Mouse (Mus musculus): ENCODE data around the gene Efemp2. TPM values are rescaled to one million over a fixed set of nuclear protein-coding genes. Genes with fewer than 3 reads are reported as not detected.

Gene Efemp2
- total RNA-seq, 2 experiments from 2014 or later: 18.3 to 18.6 TPM

DNA sequence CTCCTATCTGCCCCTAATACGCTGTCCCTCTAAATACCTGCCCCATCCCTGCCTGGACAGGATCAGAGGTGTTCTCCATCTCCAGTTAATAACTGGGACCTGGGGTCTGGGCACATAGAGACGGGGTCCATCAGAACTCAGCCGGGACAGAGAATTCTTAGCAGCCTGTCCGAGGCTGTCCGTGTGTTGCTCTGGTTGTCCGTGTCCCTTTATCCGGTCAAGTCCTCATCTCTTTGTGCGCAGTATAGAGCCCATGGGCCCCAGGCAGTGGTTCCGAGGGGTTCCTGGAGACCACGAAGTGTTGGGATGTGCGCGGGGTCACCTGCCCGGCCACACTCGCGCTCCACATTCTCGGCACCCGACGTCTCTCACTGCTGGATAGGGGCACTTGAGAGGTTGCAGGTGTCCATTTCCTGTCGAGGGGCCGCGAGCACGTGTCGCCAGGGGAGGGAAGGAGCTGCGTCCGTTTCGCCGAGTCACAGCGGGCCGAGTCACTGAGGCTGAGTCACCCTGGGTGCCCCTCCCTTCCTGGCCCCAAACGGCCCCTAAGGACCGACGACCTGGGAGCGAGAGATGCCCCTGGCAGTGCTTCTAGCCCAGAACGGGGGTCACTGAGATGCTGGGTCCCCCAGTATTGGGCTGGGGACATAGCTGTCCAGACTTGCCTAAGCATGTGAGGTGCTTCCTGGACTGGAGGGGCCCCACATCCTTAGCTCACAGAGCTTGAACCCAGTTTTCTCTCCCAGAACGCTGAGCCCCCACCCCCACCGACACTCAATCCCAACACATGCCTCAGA is 25.2 kb upstream of the Efemp2 start:
- DNase-seq (ENCODE audit: extremely low spot score in 1 of 2, low spot score in 2 of 2): peak in 1 of 2 experiments; percentile 48
- intact Hi-C loops (cut with DNase I): no loop called here

DNA sequence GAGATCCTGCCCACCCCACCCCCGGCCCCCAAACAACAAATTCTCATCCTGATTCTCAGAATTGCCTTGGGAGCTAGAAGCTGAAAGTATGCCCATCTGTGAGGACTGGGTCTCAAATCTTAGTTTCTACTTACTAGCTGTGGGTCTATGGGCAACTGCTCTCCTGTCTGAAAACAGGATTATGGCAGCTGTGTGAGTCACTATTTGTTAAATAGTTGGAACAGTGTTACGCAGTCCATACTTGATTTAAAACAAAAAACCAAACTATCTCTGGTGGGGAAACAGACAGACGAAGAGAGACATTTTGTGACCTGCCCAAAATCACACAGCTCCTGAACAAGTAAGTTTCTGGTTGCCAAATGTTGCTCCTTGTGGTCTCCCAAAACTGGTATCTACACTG is 24.1 kb upstream of the Efemp2 start:
- DNase-seq (ENCODE audit: extremely low spot score in 1 of 2, low spot score in 2 of 2): no peak
- intact Hi-C loops (cut with DNase I): no loop called here

DNA sequence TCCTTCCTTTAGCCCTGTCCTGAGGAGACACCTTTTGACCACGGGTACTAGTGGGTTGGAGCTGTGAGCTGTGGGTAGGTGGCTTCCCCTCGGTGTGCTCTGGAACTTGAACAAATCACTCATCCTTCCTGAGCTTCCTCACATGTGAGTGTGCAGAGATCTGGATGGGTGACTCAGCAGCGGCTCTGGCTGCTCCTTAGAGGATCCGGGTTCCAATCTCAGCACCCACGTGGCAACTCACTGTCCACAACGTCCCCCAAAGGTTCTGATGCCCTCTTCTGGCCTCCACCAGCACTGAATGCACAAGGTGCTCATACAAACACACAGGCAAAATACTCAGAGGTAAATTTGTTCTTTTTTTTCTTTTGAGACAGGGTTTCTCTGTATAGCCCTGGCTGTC is 22.0 kb upstream of the Efemp2 start:
- intact Hi-C loops (cut with DNase I): no loop called here

DNA sequence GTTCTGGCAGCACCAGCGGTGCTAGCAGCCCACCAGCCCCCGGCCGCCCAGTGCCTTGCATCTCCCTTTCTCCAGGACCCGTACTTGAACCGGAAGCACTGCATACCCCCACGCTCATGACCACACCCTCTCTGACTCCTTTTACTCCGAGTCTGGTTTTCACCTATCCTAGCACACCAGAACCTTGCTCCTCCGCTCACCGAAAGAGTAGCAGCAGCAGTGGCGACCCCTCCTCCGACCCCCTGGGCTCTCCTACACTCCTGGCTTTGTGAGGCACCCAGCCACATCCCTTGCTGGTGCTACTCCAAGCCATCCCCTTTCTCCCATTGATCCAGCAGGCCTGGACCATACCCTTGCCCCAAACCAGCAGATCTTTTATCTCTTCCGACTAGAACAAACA is 18.7 kb upstream of the Efemp2 start:
- peak in 1 of 2 experiments; percentile 41 for DNase-seq (ENCODE audit: extremely low spot score in 1 of 2, low spot score in 2 of 2)
- intact Hi-C loops (cut with DNase I): no loop called here

More for the DNA sequence above, 22.0 kb upstream of the Efemp2 start:
- DNase-seq (ENCODE audit: extremely low spot score in 1 of 2, low spot score in 2 of 2): no peak

DNA sequence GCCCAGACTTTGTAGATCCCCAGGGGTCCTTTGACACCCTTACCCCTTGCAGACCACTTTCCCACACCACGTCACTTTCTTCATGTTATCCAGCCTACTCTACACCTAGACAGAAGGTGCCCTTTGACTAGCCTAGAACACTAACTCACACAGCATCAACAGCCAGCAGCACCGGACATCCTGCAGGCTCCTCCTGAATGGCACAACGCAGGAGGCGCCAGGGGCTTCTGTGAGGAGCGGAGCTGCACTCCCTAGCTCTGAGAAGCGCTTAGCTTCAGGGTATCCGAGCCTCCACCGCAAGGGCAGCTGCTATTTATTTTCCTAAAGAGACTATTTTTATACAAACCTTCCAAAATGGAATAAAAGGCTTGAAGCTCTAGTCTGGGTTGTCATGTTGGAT is 18.2 kb upstream of the Efemp2 start:
- intact Hi-C loops (cut with DNase I): no loop called here
- peak in 1 of 2 experiments; percentile 55 for DNase-seq (ENCODE audit: extremely low spot score in 1 of 2, low spot score in 2 of 2)

DNA sequence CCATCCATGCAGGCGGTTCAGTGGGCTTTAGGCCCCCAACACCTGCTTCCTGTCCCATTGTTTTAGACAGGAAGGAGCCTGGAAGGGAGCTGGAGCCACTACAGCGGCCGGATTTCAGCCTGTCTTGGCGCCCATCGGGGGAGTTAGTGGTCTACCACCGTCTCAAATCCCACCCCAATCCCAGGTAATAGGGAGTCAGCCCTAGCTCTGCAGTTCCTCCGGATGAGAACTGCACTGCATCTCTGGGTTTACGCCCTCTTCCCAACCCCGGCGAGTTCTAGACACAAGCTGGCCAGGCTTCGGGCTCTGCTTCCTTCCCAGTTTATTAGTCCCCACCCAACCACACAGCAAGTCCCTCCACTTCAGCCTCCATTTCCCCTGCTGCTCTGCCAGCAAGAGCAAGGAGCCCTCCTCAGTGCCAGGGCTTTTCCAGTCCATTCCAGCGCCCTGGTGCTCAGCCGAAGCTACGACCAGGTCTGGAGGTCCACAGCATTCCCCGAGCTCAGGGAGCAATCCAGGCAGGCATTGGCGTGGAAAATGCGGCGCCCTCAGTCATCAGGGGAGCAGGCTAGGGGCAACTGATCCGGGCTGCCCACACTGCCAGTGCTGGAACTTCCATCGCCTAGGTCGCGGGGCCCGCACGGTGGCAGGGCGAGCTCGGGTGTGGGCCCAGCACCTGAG is 17.4 kb upstream of the Efemp2 start:
- DNase-seq (ENCODE audit: extremely low spot score in 1 of 2, low spot score in 2 of 2): peak in 1 of 2 experiments; percentile 74
- intact Hi-C loops (cut with DNase I): no loop called here

DNA sequence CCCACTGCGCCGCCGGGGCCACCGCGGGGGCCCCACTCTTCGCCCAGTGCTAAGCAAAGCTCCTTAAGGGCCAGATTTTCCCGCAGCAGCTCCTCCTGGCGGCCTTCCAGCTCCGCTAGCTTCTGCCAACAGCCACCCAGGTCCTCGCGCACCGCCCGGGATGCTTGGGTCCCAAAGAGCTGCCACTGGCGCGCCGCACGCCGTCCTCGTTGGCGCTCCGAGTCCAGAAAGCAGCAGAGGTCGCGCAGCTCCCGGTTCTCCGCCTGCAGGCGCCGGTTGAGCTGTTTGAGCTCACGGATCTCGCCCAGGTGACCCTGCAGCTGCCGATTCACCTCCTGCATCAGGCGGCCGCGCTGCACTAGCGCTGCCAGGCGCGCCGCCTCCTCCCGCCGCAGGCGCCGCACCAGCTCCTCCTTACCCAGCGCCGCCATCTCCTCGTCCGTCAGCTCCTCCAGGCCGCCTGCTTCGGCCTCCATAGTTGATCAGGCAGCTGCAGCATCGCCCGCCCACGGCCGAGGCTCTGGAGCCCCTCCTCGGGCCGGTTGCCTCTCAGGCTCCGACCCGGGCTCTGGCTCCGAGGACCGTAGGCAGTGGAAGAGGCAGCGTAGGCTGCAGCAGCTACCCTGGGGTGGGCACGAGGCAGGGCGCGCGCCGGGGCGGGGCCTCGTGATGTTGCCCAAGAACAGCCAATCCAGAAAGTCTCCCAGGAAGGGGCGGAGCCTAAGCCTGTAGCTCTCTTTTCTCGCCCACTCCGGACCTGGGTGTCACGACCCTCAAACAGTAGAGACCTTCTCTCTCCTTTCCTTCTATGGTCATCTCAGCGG is 16.6 kb upstream of the Efemp2 start:
- intact Hi-C loops (cut with DNase I): no loop called here
- peak; percentile 93 to 99 for DNase-seq (ENCODE audit: extremely low spot score in 1 of 2, low spot score in 2 of 2)

DNA sequence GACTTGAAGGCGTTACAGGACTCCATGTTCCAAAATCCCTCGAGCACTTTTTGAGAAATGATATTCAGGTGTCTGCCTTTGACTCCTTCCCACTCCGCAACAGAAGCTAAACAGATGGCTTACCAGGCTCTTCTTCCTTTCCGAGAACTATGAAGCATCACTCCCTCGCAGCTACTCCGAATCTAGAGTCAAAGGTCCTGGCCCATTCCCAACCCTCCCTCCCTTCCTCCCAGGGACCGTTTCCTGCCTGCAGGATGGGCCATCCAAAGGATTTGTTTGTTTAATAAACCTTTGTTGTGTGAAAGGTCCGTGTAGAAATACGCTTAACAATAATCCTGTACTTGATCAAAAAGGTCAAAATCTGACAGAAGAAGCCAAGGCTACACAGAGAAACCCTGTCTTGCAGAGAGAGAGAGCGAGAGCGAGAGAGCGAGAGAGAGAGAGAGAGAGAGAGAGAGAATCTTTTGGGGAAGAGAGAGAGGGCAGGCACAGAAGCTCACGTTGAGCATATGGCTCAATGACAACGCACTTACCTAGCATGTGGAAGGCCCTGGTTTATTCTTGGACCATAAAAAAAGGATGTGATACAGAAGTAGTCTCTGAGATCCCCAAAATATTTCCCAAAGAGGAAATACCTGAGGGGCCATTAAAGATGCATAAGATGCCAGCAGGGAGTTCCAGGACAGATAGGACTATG is 15.9 kb upstream of the Efemp2 start, which contains the start of gene Ccdc85b:
Gene Ccdc85b, minus strand, starts transcription at position 149 of the 697 bp plus-strand sequence.
- intact Hi-C loops (cut with DNase I): no loop called here
- peak in 1 of 2 experiments; percentile 58 for DNase-seq (ENCODE audit: extremely low spot score in 1 of 2, low spot score in 2 of 2)

DNA sequence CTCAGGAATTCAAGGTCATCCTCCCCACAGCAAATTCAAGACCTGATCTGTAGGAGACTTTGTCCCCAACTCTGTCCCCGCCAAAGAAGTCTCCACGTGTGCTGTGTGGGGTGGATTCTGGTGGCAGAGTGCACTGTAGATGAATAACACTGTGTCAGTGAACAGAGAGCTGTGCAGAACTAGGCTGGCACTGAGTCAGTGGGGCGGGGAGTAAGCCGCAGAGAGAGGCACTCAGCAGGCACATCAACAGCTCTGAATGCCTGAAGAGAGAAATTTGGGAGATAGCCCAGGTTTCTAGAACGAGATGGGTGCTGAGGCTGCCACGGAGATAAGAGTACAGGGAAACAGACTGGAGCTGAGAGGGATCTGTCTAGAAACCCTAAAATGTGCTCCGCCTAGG is 14.7 kb upstream of the Efemp2 start:
- intact Hi-C loops (cut with DNase I): no loop called here
- peak in 1 of 2 experiments; percentile 56 for DNase-seq (ENCODE audit: extremely low spot score in 1 of 2, low spot score in 2 of 2)

DNA sequence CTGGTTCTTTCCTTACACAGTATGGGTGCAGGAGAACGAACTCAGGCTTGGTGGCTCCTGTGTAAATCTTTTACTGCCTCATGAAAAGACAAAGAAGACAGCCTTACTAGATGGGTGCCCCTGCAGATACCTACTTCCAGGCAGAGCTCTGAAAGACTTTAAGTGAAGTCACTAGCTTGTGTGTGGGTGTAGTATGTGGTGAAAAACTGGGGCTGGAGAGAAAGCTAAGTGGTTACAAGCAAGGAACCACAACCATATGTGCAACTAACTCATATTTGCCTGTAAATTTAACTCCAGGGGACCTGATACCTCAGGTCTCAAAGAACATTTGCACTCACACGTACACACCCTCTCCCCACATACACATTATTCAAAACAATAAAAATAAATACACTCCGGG is 13.9 kb upstream of the Efemp2 start:
- no peak for DNase-seq (ENCODE audit: extremely low spot score in 1 of 2, low spot score in 2 of 2)
- intact Hi-C loops (cut with DNase I): no loop called here

DNA sequence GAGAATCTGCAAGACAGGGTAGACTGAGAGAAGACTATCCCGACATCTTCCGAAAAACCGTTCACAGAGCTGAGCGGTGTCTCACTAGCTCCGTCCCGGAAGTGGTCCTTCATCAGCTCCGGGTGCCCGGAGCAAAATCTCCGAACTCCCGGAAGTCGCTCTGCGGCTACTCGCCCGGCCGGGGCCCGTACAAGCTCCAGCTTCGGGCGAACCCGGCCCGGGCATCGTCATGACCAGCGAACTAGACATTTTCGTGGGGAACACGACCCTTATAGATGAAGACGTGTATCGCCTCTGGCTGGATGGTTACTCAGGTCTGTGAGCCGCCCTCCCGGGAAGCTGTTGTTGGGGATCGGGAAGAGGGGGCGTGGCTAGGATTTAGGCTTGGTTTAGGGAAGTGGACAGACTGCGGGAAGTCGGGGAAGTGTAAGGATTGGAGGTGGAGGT is 13.3 kb upstream of the Efemp2 start, which contains the start of gene Fibp:
Gene Fibp, plus strand, starts transcription at position 151 of the 447 bp plus-strand sequence.
- DNase-seq (ENCODE audit: extremely low spot score in 1 of 2, low spot score in 2 of 2): peak; percentile 88 to 92

DNA sequence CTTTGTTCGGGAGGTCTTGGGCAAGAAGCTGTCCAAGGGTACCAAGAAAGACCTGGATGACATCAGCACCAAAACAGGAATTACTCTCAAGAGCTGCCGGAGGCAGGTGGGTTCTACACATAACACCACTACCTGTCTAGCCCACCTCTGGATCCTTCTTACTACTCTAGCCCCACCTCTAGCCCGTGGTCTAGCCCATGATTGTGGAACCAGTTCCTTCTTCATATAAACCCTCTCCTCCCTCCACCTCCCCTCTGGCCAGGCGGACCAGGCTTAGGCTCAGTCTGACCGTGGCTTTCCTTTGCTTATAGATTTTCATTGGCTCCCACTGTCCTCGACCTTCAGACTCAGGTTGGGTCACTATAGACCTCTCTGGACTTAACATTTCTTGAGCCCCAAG is 12.3 kb upstream of the Efemp2 start:
- no peak for DNase-seq (ENCODE audit: extremely low spot score in 1 of 2, low spot score in 2 of 2)
- intact Hi-C loops (cut with DNase I): no loop called here

More for the DNA sequence above, 13.3 kb upstream of the Efemp2 start, which contains the start of gene Fibp:
- intact Hi-C loops (cut with DNase I): no loop called here

DNA sequence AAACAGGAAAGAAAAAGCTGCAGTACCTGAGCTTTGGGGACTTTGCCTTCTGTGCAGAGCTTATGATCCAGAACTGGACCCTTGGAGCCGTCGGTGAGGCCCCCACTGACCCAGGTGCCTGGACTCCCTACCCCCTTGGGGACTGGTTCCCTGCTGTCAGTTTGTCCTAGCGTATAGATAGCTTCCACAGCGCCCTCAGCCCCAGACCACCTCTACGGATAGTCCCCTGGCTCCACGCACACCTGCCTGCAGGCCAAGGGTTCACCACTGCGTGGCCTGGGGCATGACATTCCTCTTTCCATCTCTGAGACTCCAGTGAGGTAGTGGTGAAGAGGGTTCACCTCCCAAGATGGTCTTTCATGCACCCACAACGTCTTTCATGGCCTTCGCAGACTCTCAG is 10.5 kb upstream of the Efemp2 start:
- intact Hi-C loops (cut with DNase I): no loop called here
- peak in 1 of 2 experiments; percentile 21 for DNase-seq (ENCODE audit: extremely low spot score in 1 of 2, low spot score in 2 of 2)

DNA sequence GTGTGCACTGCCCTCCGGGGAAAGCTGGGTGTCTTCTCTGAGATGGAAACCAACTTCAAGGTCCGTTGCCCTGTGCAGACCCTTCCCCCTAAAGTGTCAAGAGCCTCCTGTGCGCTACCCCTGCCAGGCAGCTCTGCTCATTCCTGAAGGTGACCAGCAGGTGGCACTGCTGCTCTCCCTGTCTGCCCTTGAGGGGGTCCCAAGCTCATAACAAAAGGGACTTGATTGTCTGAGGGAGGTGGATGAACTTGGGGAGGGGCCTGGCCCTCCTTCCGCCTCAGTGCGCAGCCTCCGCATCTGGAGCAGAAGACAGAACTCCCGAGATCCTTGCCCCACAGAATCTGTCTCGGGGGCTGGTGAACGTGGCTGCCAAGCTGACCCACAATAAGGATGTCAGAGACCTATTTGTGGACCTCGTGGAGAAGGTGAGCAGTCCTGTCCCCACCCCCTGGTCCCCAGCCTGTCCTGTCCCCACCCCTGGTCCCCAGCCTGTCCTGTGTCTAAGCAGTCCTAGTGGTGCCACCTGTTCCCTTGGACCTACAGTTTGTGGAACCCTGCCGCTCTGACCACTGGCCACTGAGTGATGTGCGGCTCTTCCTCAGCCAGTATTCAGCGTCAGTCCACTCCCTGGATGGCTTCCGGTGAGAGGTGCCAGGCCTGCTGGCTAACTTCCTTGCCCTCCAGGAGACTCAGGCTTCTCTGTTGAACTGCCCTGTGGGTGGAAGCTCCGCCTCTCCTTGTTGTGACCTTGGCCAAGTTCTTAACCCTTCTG is 9.8 kb upstream of the Efemp2 start:
- peak in 1 of 2 experiments; percentile 79 for DNase-seq (ENCODE audit: extremely low spot score in 1 of 2, low spot score in 2 of 2)
- intact Hi-C loops (cut with DNase I): no loop called here

DNA sequence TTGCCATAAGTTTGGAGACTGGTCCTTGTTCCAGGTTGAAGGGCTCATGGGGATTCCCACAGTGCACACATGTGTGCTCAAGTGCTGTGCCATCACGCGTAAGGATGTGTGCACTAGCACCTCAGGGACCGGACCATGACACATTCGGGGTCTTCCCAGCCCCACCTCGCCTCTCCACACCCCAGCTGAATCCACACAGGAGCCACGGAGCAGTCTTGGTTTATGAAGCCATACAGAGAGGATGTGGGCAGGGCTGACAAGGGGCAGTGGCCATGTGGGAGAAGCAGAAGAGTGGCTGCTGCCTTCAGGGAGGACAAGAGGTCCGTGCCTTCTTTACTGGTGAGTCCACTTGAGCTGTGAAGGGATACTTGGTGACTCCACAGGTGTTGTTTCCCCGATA is 8.7 kb upstream of the Efemp2 start:
- intact Hi-C loops (cut with DNase I): no loop called here
- DNase-seq (ENCODE audit: extremely low spot score in 1 of 2, low spot score in 2 of 2): no peak

DNA sequence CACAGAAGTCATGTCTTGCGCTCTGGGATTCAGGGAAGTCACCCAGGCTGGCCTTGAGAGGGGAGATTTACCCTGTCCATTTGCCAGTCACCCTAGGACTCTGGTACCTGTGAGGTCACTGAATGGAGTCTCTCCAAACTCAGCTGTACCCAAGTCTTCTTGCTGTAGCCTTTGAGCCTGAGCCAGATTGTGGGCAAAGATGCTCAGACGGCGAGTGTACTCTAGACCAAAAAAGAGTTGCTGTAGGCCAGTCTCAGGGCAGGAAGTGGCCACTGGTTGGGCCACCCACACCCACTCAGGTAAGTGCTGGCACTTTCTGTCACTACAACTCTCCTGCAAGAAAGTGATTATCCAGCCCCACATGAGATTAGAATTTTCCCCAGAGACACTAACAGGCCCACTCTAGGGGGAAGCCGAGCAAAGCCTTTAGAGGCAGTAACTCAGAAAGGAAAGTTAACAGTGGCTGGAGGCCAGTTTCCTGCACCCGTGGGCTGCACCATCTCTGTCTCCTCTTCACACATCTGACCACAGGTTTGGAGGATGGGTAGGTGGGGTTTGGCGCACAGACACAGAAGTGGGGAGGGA is 6.7 kb upstream of the Efemp2 start:
- DNase-seq (ENCODE audit: extremely low spot score in 1 of 2, low spot score in 2 of 2): no peak
- intact Hi-C loops (cut with DNase I): no loop called here

DNA sequence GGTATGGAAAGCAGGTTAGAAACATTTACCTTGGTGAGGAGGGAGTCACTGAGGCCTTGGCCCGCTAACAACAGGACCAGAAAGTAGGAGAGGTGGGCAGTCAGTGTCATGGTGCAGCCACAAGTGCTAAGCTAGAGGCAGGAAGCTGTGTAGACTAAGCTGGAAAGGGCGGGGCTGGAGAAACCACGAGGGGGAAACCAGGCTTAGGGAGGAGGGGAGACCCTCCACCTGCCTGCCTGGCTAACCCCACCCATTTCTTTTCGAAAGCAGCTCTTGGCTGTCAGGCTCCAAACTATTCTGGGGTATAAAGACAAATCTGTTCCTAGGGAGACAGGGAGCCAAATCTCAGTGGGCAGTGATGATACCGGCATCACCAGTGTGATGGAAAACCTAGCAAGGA is 5.4 kb upstream of the Efemp2 start, which contains the start of gene Ctsw:
Gene Ctsw, minus strand, starts transcription at position 134 of the 400 bp plus-strand sequence.
- DNase-seq (ENCODE audit: extremely low spot score in 1 of 2, low spot score in 2 of 2): peak in 1 of 2 experiments; percentile 55
- intact Hi-C loops (cut with DNase I): no loop called here

All from left cerebral cortex, postnatal 10 days (tissue).